Mouse (Mus musculus) CH12.LX (cell line): ENCODE measurements around the gene Dnajc8.

ENCODE experiments used
- CTCF ChIP-seq, 2 experiments: IDR thresholded peaks in 1 of 2; conservative IDR thresholded peaks in 1 of 2; 2 replicates each; pipeline ENCODE4 v1.5.1; 2011 to 2012; ENCODE audit warnings: low read depth in 2 of 2, low read length in 2 of 2, improper control_type of control experiment in 1 of 2, inconsistent platforms in 1 of 2, mild to moderate bottlenecking in 1 of 2, moderate library complexity in 1 of 2
- EP300 ChIP-seq: IDR thresholded peaks from 2 replicates; pipeline ENCODE4 v1.6.1; 2011; ENCODE audit warnings: low read length, improper control_type of control experiment
- POLR2A ChIP-seq: IDR thresholded peaks from 2 replicates; pipeline ENCODE4 v1.6.1; 2011; ENCODE audit warnings: low read depth, mild to moderate bottlenecking, improper control_type of control experiment, low read length
- RAD21 ChIP-seq: IDR thresholded peaks from 2 replicates; pipeline ENCODE4 v1.6.1; 2011; ENCODE audit warnings: low read depth, mild to moderate bottlenecking, low read length, improper control_type of control experiment, moderate library complexity
- TCF12 ChIP-seq: IDR thresholded peaks from 2 replicates; pipeline ENCODE4 v1.6.1; 2014; ENCODE audit warnings: low read depth, mild to moderate bottlenecking, inconsistent platforms, low read length, improper control_type of control experiment

GRCm38 (mm10) chr4:132507210-132507609 is 28.1 kb upstream of the Dnajc8 start:
- TF ChIP-seq POLR2A (no peak), TCF12 (no peak), RAD21 (no peak), EP300 (no peak), CTCF (conservative IDR thresholded peaks at IDR 0.05 in 1 of 2, IDR thresholded peaks at IDR 0.05 in 1 of 2; ENCODE audit: low read depth in 2 of 2, low read length in 2 of 2) (no peak)
